Mouse (Mus musculus) lung, postnatal 0 days (tissue): ENCODE measurements at regions not wholly inside any gene's neighbourhood (a gene's known extent, or its start where the extent isn't known, plus 50 kb on each side); places are given as distances from the start of the nearest gene placed in this dataset.
A peak's percentile ranks its signal among the peaks of the same experiment; 100 is the strongest.

Experiments used
- ATAC-seq: fragments of 200-750 bp; cut with Nextera tagmentation; 2 replicates; pipeline ENCODE4 v1.8.0; 2017; ENCODE audit warnings: moderate library complexity
- DNase-seq: peaks from one replicate; pipeline ENCODE4 v3.0.0-alpha.2; 2016; ENCODE audit warnings: low spot score
- H3K27ac ChIP-seq: fragments of 300-500 bp; sonication (generic); 2 replicates; pipeline ENCODE4 v1.5.1; 2014; ENCODE audit warnings: antibody characterized with exemption, mild to moderate bottlenecking, low read length, mixed read lengths
- H3K27me3 ChIP-seq: fragments of 300-500 bp; sonication (generic); replicated peaks from 2 replicates; pipeline ENCODE4 v1.6.1; 2014; ENCODE audit warnings: low read length, mixed read lengths; ENCODE audit not compliant: insufficient read depth
- H3K36me3 ChIP-seq: fragments of 300-500 bp; sonication (generic); 2 replicates; pipeline ENCODE4 v1.6.1; 2014; ENCODE audit warnings: low read length, mixed read lengths; ENCODE audit not compliant: insufficient read depth
- H3K4me1 ChIP-seq: fragments of 300-500 bp; sonication (generic); 2 replicates; pipeline ENCODE4 v1.6.1; 2014; ENCODE audit warnings: antibody characterized with exemption, low read depth, low read length, mixed read lengths; ENCODE audit not compliant: insufficient read depth
- H3K4me2 ChIP-seq: fragments of 300-500 bp; sonication (generic); replicated peaks from 2 replicates; pipeline ENCODE4 v1.6.1; 2014; ENCODE audit warnings: low read depth, mild to moderate bottlenecking, low read length, moderate library complexity, mixed read lengths
- H3K4me3 ChIP-seq: fragments of 300-500 bp; sonication (generic); 2 replicates; pipeline ENCODE4 v1.5.1; 2014; ENCODE audit warnings: low read depth, low read length
- H3K9ac ChIP-seq: fragments of 300-500 bp; sonication (generic); replicated peaks from 2 replicates; pipeline ENCODE4 v1.6.1; 2014; ENCODE audit warnings: low read depth, mild to moderate bottlenecking
- H3K9me3 ChIP-seq: fragments of 300-500 bp; sonication (generic); 2 replicates; pipeline ENCODE4 v1.6.1; 2016; ENCODE audit warnings: low read length, mixed read lengths
- CTCF ChIP-seq: IDR thresholded peaks from 2 replicates; pipeline ENCODE4 v1.5.1; 2016; ENCODE audit warnings: antibody characterized with exemption, mild to moderate bottlenecking
- EP300 ChIP-seq: IDR thresholded peaks from 2 replicates; pipeline ENCODE4 v1.6.1; 2016; ENCODE audit warnings: antibody characterized with exemption, mild to moderate bottlenecking, control low read depth
- WGBS: fragments of 180-500 bp; shearing (Covaris S2); extraction: QIAGEN DNeasy Blood & Tissue Kit; methylation state at CpG from one replicate; pipeline ENCODE4 v1.1.7; 2014; 5-methylcytosine and 5-hydroxymethylcytosine counted together

DNA sequence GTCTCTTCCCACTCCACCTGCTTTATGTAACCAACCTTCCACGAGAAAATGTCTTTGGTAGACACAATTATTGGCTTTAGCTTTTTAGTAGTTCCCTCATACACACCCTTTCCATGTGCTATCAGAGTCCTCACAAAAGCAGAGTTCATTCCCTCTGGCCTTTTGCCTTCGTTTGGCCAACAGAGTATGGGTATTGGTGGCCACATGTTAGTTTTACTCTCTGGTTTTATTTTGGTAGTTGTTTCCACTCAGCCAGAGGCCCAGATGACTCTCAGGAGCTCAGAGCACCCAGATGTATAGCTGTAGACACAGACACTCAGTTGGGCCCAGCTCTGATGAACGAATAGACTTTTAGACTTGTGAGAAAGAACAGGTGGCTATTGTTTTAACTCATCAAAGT, 286.4 kb downstream of the Pten start:
- 80% methylated on average over 3 of the region's 3 CpGs for WGBS
- no peaks in the 10 kb centered on the region for H3K4me1 ChIP-seq
- H3K27me3 ChIP-seq: no peaks in the 10 kb centered on the region
- H3K4me2 ChIP-seq: no peak overlapping the region
- no peak overlapping the region for H3K4me3 ChIP-seq
- no peak for ATAC-seq
- H3K27ac ChIP-seq: no peak overlapping the region
- no peaks in the 10 kb centered on the region for H3K9me3 ChIP-seq
- H3K9ac ChIP-seq: no peak overlapping the region
- H3K36me3 ChIP-seq: no peaks in the 10 kb centered on the region
- no peak for DNase-seq
- TF ChIP-seq CTCF (no peak), EP300 (no peak)

DNA sequence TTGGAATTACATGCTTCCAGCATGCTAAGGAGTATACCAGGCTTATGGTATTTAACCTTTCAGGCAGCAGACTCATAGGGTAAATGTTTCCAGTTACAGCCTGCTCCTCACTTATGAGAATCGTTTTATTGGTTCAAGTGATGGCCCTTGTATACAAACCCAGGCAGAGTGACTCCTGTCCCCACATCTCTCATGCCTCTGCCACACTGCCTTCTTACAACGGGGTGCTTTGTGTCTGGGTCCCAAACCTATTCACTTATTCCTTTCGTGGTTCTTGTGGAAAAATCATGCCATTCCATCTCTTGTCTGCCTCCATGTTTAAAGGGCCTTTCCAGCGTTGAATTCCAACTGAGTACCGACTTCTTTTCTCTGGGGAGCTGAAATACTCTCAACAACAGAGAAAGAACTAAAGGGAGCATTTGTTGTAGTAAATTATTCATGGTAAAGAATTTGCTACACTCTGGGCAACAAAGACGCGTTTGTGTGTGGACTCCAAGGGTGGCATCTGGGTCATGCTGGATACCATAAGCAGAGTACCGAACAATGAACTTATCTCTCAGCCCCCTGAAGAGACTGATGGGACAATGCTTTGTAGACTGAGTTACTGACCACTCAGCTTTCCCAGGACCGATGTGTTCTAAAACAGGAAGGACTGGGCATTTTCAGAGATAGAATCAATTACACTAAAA, 291.6 kb downstream of the Pten start:
- H3K27me3 ChIP-seq: no peaks in the 10 kb centered on the region
- no peak overlapping the region for H3K4me3 ChIP-seq
- no peak overlapping the region for H3K27ac ChIP-seq
- ATAC-seq (no peak), DNase-seq (no peak)
- H3K4me1 ChIP-seq: no peaks in the 10 kb centered on the region
- no peaks in the 10 kb centered on the region for H3K36me3 ChIP-seq
- TF ChIP-seq EP300 (no peak), CTCF (no peak)
- no peak overlapping the region for H3K9ac ChIP-seq
- H3K9me3 ChIP-seq: no peaks in the 10 kb centered on the region
- WGBS: 82% methylated on average over 9 of the region's 9 CpGs
- H3K4me2 ChIP-seq: no peak overlapping the region

DNA sequence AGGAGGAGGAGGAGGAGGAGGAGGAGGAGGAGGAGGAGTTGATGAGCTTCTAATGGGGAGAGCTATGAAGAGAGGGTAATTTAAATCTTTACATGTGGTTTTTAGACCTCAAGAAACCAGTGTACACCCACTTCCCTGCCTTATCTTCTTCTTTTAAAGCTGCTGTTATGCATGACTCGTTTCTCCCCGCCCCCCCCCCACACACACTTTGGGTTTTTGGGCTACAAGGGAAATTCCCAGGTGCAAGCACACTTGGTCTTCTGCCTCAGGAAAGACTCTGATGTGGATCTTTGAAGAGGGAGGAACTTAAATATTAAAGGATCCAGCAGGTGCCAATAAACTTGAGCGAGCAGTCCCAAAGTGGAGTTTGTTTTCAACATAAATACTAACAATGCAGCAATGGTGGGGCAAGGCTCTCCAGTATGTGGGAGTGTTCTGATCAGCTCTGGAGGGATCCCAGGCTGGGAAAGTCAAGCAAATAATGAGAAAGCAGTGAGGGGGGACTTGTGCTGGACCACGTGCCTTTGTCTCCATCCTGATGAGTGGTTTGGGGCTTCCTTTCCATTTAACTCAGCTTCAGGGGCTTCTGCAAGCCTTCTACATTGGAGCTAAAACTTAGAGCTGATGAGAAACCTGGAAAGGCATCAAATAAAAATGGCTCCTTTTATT, 296.0 kb downstream of the Pten start:
- Histone ChIP-seq H3K4me2 (no peak overlapping the region), H3K4me1 (no peaks in the 10 kb centered on the region), H3K36me3 (no peaks in the 10 kb centered on the region), H3K9me3 (no peaks in the 10 kb centered on the region), H3K27me3 (no peaks in the 10 kb centered on the region), H3K4me3 (no peak overlapping the region), H3K9ac (no peak overlapping the region), H3K27ac (no peak overlapping the region)
- ATAC-seq: no peak
- DNase-seq: no peak
- TF ChIP-seq CTCF (no peak), EP300 (no peak)
- WGBS: 74% methylated on average over 4 of the region's 4 CpGs

DNA sequence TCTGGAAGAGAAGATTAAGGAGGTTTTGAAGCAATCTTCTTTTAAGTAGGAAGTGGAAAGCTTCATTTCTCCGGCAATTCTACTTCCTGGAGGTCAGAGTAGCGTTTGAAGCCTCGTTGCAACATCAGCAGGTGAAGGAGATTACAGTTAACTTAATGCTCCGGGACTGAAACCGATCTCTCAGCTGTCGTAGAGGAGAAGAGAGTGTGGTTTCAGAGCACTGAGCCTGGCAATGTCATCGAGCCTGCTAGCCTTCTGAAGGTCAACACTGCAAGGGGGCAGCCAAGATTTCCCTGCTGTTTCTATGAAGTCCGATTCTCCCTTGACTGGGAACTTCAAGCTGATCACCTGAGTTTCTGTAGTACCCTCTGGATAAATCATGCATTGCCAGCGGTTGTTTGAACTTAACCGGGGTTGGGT, 299.1 kb downstream of the Pten start:
- TF ChIP-seq EP300: no peak
- no peak for TF ChIP-seq CTCF
- ATAC-seq (peak; percentile 58; the same call in 1 of the 2 replicates), DNase-seq (peak; percentile 49)
- WGBS: 25% methylated on average over 10 of the region's 10 CpGs
- no peak overlapping the region for H3K9ac ChIP-seq
- no peaks in the 10 kb centered on the region for H3K27me3 ChIP-seq
- no peak overlapping the region for H3K4me3 ChIP-seq
- H3K4me1 ChIP-seq: no peaks in the 10 kb centered on the region
- no peaks in the 10 kb centered on the region for H3K9me3 ChIP-seq
- H3K4me2 ChIP-seq: no peak overlapping the region; the same call in 1 of the 2 replicates
- H3K36me3 ChIP-seq: no peaks in the 10 kb centered on the region
- H3K27ac ChIP-seq: no peak overlapping the region

DNA sequence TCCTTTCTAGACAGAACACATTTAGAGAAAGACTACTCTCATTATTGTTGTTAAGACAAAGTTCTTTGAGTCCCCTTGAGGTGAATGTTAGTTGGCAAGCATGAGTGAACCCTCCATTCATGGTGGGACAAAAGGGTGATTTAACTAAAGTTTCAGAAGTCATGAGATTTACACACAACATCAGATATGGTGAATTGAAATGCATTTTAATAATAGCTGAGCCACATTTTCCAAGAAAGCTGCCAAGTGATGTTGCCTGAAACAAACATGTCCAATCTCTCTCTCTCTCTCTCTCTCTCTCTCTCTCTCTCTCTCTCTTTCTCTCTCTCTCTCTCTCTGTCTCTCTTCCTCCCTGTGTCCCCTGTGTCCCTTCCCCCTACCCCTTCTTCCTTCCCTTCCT, 303.7 kb downstream of the Pten start:
- no peaks in the 10 kb centered on the region for H3K27me3 ChIP-seq
- H3K4me1 ChIP-seq: no peaks in the 10 kb centered on the region
- DNase-seq (no peak), ATAC-seq (no peak)
- TF ChIP-seq CTCF (no peak), EP300 (no peak)
- no peak overlapping the region for H3K27ac ChIP-seq
- H3K9me3 ChIP-seq: no peaks in the 10 kb centered on the region
- no peak overlapping the region for H3K4me3 ChIP-seq
- H3K9ac ChIP-seq: no peak overlapping the region
- H3K36me3 ChIP-seq: no peaks in the 10 kb centered on the region
- no peak overlapping the region for H3K4me2 ChIP-seq

DNA sequence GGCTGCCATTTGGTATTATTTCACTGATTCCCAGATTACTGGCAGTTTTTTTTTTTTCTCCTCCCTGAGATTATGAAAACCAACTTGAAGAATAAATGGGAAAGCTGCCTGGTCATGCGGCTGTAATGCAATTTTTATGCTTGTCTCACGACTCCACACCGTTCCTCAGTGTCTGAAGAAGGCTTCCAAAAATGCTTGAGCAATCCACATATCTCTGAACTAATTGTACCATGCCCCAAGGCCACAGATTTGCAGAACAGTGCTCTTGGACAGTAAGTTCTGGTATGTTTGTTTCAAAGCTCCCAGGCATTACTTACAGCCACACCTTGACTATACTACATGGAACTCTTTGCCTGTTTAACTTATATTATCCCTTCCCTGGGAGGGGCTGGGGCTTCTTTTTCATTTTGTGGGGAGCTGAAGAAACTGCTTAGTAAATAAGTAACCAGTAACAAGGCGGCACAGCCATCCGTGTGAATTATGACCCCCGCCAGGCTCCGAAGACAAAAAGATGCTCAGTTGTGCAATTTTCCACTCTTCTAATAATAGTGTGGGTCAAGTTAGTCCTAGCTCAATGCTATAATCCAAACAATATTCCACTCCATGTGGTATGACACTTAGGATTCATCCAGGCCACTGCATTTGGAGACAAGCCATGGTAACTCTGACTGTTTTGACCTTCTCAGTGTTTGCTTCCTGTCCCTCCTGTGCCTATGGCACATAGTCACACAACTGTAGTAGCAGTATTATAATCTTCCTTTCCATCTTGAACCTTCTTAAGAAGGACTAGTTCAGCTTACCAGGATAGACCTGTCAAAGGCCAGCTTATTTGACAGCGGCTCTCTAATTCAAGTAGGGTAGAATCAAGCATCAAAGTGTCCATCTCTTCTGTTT, 305.1 kb downstream of the Pten start:
- Histone ChIP-seq H3K36me3 (no peaks in the 10 kb centered on the region), H3K9ac (no peak overlapping the region), H3K4me1 (no peaks in the 10 kb centered on the region), H3K27me3 (no peaks in the 10 kb centered on the region), H3K9me3 (no peaks in the 10 kb centered on the region), H3K4me3 (no peak overlapping the region), H3K4me2 (no peak overlapping the region), H3K27ac (no peak overlapping the region)
- DNase-seq: peak; percentile 62
- TF ChIP-seq EP300: no peak; the same call in 1 of the 2 replicates
- TF ChIP-seq CTCF: no peak
- ATAC-seq: peak; percentile 71
- 66% methylated on average over 8 of the region's 8 CpGs for WGBS
